Mouse (Mus musculus) neural tube, embryonic 14.5 days (tissue): ENCODE measurements around the gene Gm10801. TPM values are rescaled to one million over a fixed set of nuclear protein-coding genes. Genes with fewer than 3 reads are reported as not detected.
"Not testable (repeated sequence)": the region's sequence is repeated elsewhere in the genome, so short reads cannot be mapped to it uniquely, and the experiment has no call there.

ENCODE experiments used
- ATAC-seq: fragments of 200-750 bp; cut with Nextera tagmentation; 2 replicates; pipeline ENCODE4 v1.8.0; 2017; ENCODE audit warnings: low read depth, mild to moderate bottlenecking, moderate TSS enrichment, moderate library complexity
- H3K27ac ChIP-seq: fragments of 300-500 bp; sonication (generic); 2 replicates; pipeline ENCODE4 v1.5.1; 2014; ENCODE audit warnings: low read depth, mild to moderate bottlenecking, control low read depth, low read length, moderate library complexity, mixed read lengths
- H3K27me3 ChIP-seq: fragments of 300-500 bp; sonication (generic); 2 replicates; pipeline ENCODE4 v1.6.1; 2014; ENCODE audit warnings: low read length; ENCODE audit not compliant: control insufficient read depth, insufficient read depth
- H3K36me3 ChIP-seq: fragments of 300-500 bp; sonication (generic); 2 replicates; pipeline ENCODE4 v1.6.1; 2014; ENCODE audit warnings: low read length, mixed read lengths; ENCODE audit not compliant: control insufficient read depth, insufficient read depth
- H3K4me1 ChIP-seq: fragments of 300-500 bp; sonication (generic); 2 replicates; pipeline ENCODE4 v1.6.1; 2014; ENCODE audit warnings: low read length; ENCODE audit not compliant: control insufficient read depth, insufficient read depth
- H3K4me2 ChIP-seq: fragments of 300-500 bp; sonication (generic); 2 replicates; pipeline ENCODE4 v1.6.1; 2014; ENCODE audit warnings: mild to moderate bottlenecking, low read depth, low read length, control low read depth
- H3K4me3 ChIP-seq: fragments of 300-500 bp; sonication (generic); 2 replicates; pipeline ENCODE4 v1.5.1; 2014; ENCODE audit warnings: low read depth, low read length, control low read depth, mixed read lengths
- H3K9ac ChIP-seq: fragments of 300-500 bp; sonication (generic); replicated peaks from 2 replicates; pipeline ENCODE4 v1.6.1; 2014; ENCODE audit warnings: low read depth, mild to moderate bottlenecking, control low read depth, low read length, mixed read lengths
- H3K9me3 ChIP-seq: fragments of 300-500 bp; sonication (generic); 2 replicates; pipeline ENCODE4 v1.6.1; 2016; ENCODE audit warnings: low read length; ENCODE audit not compliant: control insufficient read depth
- WGBS: fragments of 180-500 bp; shearing (Covaris S2); extraction: QIAGEN DNeasy Blood & Tissue Kit; methylation state at CpG from one replicate; pipeline ENCODE4 v1.1.7; 2014; 5-methylcytosine and 5-hydroxymethylcytosine counted together
- polyA plus RNA-seq: library from polyadenylated mRNA; unstranded; fragments of >200 nt; fragmentation: Nextera tagmentation; extraction: Ambion mirVana; gene quantifications from 2 replicates; pipeline ENCODE4 v1.2.1, GENCODE M21; 2014

Gm10801 gene
- 0.79 TPM in 1 of 2 replicates, not detected in the other for polyA plus RNA-seq

- H3K9me3 ChIP-seq, H3K36me3 ChIP-seq, H3K27ac ChIP-seq, H3K4me3 ChIP-seq, ATAC-seq, H3K9ac ChIP-seq, H3K4me2 ChIP-seq, H3K27me3 ChIP-seq, H3K4me1 ChIP-seq: not testable (repeated sequence)
- 80% methylated on average over 4 of the region's 5 CpGs for WGBS
Measured at GRCm38 (mm10) chr2:98661937-98662336, at the start of gene Gm10801. Gm10801 (plus strand) TSS chr2:98662237.

- H3K4me3 ChIP-seq: not testable (repeated sequence)
- 84% methylated on average over 4 of the region's 4 CpGs for WGBS
Measured at GRCm38 (mm10) chr2:98667201-98667600, 5.2 kb downstream of the Gm10801 start, which contains the start of gene Gm10800. Gm10800 (minus strand) TSS chr2:98667301.

GRCm38 (mm10) chr2:98697533-98697932, 35.5 kb downstream of the Gm10801 start:
- Histone ChIP-seq H3K4me3 (no peak overlapping the region), H3K27me3 (no peaks in the 10 kb centered on the region), H3K36me3 (no peaks in the 10 kb centered on the region), H3K9ac (no peak overlapping the region), H3K4me2 (no peak overlapping the region), H3K9me3 (no peaks in the 10 kb centered on the region), H3K4me1 (no peaks in the 10 kb centered on the region), H3K27ac (no peak overlapping the region)
- no peak for ATAC-seq
- 100% methylated on average over 1 of the region's 1 CpGs for WGBS

More at GRCm38 (mm10) chr2:98667201-98667600, 5.2 kb downstream of the Gm10801 start, which contains the start of gene Gm10800:
- not testable (repeated sequence) for H3K27ac ChIP-seq, H3K4me1 ChIP-seq, ATAC-seq, H3K4me2 ChIP-seq, H3K9ac ChIP-seq, H3K36me3 ChIP-seq, H3K27me3 ChIP-seq, H3K9me3 ChIP-seq

Other genes starting within 250 kb of the Gm10801 start
- gene Gm10800, start 5.1 kb downstream of the Gm10801 start, polyA plus RNA-seq: 4.8 and 5.1 TPM in 2 replicates